Mouse (Mus musculus) cerebellum, postnatal 10 days (tissue): ENCODE measurements around the gene Capn8.
"Not testable (repeated sequence)": the region's sequence is repeated elsewhere in the genome, so short reads cannot be mapped to it uniquely, and the experiment has no call there.

ENCODE experiments used
- DNase-seq, 2 experiments: peaks; one replicate each; pipeline ENCODE4 v3.0.0; 2021; ENCODE audit warnings: mixed read lengths in 2 of 2

The Capn8 gene

DNA sequence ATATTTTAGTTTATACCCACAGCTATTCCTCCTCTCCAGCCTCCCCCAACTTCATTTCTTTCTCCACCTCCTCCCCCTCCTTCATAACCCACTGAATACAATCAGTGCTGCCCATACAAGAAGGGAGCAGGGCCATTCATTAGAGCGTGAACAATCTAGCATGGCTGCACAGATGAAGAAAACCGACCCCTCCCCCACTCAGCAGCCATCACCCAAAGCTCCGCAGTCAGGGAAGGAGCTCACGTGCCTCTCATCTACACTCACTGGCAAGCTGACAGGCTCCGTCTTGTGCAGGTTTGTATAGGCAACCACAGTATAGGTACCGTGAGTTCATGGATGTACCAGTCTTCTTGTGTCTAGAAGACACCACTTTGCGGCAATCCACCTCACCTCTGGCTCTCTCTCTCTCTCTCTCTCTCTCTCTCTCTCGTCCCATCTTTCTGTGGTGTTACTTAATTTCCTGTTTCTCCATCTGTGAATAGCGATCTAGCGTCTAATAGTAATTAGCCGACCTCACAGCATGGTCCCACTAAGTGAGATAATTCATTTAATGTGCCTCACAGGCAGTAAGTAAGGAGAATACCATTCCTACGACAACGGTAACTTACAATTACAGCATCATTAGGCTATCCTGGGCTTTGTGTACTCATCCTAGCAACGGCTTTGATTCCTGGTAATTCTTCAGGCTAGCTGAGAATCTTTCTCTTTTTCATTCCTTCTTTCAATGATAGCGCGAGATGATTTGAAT is 53.6 kb downstream of the Capn8 start:
- DNase-seq = peak; percentile 65 to 66

DNA sequence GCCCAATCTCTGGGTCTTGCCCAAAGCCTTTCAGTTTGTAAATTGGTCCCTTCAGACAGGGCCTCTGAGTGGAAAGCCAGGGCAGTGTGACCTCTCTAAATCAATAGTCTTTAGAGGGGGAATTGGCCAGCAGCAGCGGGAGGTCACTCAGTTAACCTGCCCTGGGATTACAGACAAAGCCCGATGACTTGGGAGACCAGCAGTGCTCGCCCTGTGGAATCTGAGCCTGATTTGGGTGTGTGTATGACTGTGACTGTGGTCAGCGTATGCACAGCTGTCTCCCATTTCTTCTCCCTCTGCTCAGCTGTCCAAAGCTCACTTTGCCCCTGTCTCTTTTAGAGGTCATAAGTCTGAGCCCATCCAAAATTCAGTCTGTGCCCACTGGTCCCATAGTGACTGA is 55.7 kb downstream of the Capn8 start:
- DNase-seq = no peak

DNA sequence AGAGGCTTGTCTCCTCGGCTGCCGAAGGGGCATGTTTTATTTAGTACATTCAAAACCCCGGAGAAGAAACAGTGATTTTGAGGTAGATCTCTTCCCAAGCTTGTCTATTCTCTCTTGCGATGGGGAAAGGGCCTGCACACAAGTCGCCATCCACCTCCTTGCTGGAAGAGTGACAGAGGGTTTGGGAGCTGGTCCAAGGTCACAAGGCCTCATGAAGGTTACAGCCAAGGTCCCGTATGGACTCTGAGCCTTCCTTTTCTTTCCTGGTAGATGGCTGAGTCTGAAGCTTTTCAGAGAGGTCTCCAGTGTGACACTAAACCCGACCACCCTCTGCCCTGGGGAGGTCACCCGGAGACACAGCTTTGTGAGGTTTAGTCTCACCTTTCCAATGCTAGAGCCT is 56.4 kb downstream of the Capn8 start:
- no peak for DNase-seq

DNA sequence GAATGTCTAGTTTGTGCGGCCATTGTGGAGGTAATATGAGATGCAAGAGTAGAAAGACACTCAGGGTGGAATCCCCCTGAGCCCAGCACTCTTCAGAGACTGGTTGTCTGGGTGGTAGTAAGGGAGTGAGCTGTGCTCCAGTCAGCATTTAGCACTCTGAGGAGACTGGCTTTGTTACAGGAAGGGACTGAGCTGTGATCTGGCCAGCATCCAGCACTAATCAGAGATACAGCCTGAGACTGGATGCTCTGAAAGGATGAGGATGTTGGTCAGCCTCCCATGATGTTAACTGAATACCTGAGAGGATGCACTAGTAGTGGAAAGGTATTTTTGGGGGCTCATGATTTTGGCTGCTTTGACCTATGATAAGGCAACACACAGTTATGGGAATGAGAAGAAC is 61.4 kb downstream of the Capn8 start:
- peak; percentile 45 to 50 for DNase-seq

DNA sequence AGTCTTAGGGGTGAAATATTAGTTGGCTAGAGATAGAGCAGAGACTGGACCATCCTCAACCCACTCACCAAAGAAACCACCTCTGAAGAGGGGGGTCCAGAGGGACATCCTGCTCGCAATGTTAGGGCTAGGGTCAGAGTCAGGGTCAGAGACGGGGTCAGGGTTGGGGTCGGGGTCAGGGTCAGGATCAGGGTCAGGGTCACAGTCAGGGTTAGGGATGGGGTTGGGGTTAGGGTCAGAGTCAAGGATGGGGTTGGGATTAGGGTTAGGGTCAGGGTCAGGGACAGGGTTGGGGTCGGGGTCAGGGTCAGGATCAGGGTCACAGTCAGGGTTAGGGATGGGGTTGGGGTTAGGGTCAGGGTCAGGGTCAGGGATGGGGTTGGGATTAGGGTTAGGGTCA is 64.4 kb downstream of the Capn8 start:
- no peak for DNase-seq

DNA sequence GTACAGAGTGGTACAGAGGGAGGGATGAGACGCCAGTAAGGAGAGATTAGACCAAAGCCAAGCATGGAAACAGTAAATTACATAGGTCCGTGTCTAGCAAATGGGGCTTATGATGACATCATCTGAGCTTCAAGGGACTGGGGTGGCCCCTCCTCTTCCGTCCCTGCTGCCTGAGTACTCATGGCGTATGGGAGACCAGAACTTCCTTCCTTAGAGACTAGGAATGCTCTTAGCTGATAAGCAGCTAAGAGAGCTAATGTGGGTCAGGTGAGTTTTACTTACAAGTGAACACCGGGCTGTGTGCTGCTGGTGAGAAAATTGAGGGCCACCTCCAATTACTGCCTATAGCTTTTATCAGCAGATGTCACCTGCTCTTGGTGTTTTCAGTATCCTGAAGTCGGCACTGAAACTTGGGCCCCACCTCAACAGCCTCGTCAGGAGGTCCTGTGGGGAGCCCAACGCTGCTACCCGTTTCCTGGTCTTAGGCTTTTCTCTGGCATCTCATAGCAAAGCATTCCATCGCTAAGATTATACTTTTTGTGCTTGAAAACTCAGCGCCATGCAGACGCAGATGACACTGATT is 69.0 kb downstream of the Capn8 start:
- DNase-seq = no peak

DNA sequence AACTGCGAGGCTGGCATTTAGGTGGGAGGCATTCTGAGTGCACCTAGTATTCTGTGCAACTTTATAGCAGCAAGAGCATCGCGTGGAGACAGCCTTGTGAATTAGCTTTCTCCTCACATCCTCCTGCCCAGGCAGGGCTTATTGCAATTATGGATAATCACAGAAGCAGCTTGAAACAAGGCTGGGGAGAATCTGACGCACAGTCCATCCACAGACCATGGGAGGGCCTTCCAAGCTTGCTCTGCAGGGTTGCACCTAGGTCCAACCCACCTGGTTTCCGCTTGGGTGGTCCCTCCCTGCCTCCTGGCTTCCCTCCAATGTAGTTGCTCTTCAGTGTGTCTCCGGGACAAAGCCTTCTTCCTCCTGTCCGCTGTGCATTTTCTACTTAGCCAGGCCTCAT is 74.2 kb downstream of the Capn8 start:
- no peak for DNase-seq

DNA sequence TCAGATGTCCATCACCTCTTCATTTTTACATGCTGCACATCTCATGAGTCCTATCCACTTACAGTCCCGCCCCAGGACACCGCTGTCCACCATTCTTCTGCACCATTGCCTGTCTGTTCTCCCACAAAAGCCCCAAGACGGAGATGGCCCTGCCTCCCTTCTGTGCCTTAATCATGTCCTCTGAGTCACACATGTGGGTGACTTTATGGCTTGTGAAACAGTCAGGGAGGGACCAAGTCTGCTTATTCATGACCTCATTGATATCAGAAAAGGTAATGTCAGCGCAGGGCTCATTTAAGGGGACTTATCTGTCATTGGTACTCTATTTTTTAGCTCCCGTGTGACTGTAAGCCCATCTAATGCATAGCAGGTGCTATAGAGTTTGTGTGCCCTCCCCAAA is 74.6 kb downstream of the Capn8 start:
- DNase-seq = no peak

DNA sequence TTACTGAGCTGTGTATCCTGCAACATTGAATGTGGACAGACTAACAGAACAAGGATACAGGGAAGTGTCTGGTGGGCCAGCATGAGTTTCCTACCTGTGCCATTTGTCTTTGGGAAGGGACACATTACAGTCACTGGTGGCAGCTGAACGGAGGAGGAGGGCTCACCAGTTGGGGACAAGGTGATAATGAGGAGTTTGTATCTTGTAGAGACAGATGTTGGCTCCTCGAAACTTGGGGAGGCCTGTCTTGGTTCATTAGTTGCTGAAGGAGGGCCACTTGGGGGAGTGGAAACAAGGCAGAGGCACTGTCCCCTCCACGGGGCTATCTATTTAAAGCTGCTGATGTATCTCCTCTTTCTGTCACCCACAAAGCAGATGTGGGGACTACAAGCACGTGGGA is 75.3 kb downstream of the Capn8 start:
- DNase-seq = no peak

DNA sequence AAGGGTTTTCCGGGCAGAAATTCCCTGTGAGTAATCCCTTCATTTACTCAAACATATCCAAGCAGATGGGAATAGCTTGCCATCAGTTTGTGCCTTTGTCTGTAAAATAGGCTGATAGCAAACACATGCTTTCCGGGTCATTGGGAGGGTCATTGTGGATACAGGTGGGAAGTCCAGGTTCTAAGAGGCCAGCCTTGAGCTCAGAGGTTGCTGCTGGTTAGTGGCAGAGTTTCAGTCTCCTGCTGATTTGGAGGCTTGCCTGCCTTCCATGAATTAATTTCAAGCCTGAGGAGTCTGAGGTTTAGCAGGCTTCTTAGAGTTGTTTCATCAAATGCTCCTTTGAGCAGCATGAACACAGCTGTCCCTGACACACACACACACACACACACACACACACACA is 78.0 kb downstream of the Capn8 start:
- DNase-seq = peak; percentile 60 to 65

DNA sequence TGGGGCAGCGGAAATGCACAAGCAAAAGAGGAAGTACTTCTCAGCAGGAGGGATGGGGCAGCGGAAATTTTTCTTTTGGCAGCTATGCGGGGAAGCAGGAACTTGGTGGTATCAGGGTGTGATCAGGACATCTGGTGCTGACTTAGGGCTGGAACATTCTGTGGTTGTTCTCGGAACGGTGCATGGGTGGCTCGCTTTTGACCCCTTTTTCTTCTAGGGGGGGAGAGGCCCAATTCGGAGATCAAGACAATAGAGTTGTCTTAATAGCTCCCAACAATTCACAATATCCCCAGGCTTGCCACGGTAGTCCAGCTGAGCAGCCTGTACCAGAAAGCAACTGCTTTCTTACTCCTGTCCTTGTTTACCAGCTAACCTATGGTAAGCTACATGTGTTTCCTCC is 79.6 kb downstream of the Capn8 start:
- DNase-seq = not testable (repeated sequence)

DNA sequence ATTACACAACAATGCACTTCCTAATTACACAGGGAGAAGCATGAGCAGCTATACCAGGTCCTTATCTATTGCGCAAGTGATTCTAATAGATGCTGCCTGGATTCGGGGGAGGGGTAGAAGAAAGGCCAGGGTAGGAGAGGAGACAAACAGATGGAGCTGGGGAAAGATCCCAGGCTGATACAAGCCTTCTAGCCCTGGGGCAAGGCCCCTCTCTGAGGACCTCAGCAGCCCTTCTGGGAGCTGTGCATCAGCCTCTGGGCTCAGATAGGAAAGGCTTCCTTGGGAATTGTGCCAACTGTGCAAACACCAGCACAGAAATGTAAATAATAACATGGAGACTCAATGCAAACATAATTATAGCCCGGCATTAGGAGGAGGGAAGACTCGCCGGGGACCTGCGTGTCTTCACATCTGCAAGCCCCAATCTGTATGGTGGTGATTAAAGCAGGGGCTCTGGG is 80.4 kb downstream of the Capn8 start:
- no peak for DNase-seq

DNA sequence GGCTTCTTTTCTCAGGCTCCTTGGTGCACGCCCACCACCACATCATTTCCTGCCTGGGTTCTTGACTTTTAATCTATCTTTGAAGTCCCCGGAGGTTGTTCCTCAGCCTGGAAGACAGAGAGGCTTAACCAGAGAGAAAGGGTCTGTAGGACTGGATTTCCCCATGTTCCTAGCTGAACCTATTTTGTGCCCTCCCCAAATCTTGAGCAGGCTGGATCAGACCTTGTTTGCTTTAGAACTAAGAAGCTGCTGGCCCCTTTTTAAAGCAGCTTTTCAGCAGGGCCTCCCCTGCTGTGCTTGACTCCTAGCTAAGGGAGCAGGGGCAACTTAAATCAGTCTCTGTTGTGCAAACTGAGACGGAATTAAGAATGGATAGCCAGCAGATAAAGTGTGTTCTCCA is 82.0 kb downstream of the Capn8 start:
- DNase-seq = no peak

DNA sequence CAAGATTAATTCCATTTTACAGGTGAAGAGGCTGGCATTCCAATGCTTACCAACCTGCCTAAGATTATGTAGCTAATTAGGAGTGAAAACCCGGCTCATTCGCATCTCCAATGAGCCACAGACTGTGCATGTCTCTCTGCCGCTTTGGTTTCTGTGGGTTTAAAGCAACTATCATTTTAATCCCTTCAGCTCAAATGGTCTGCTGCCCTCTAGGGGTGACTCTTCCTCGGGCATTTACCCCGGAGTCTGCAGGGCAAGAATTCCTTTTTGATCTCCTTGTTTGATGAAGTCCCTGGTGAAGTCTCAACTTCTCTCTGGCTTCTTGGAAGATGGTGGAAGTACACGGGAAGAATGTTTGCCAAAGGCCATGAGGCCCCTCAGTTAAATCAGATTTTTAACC is 93.0 kb downstream of the Capn8 start:
- peak; percentile 87 to 88 for DNase-seq

DNA sequence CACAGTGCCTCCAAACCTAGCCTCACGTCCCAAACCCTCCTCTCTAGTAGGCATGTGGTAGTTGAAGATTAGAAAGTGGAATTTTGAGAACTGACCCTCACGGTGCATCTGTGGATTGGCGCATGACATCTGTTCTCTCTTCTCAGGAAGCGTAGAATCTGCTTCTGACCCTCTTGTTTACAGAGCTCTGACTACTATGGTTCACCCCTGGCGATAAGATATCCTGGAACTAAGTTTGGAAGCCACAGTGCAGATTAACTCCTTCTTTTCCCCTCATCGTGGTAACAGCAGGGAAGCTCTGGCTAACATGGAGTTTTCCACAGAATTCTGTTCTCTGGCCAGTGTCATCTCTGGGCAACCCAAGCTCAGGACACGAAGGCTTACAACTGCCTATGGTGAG is 95.6 kb downstream of the Capn8 start:
- DNase-seq = no peak

DNA sequence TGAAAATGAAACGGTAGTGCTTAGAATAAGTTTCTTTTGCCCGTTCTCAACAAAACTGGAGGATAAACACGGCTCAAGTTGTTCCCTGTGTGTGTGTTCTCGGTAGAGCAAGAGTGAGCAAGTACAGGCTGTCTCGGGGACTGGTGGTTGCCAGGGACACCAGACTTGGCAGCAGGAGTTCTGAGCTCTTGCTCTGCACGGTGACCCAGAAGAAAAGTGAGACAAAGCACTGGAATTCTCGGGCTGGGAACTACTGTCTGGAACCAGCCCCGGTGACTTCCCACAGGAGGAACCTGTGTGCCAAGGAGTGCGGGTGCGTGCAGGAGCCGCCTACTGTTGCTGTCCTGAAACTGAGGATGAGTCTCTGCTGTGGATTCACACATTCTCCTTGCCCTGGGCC is 98.9 kb downstream of the Capn8 start:
- DNase-seq = peak; percentile 27 to 54

DNA sequence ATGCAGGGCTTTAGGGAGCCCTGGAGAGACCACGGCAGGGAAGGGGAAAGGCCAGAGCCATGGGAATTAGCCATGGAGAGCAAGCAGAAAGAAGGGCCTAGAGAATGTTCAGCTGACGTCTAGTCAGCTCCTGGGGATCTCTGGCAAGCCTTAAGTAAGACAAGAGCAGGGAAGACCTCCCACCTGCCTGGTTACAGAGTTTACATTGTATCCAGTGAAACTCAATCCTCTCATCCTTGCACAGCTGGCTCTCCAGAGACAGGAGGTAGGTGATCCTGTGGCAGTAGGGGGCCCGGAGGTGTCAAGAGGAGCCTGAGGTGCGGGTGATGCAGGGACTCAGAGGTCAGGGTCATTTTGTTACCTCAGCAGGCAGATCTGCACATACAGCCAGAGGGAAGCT is 100.0 kb downstream of the Capn8 start:
- no peak for DNase-seq

DNA sequence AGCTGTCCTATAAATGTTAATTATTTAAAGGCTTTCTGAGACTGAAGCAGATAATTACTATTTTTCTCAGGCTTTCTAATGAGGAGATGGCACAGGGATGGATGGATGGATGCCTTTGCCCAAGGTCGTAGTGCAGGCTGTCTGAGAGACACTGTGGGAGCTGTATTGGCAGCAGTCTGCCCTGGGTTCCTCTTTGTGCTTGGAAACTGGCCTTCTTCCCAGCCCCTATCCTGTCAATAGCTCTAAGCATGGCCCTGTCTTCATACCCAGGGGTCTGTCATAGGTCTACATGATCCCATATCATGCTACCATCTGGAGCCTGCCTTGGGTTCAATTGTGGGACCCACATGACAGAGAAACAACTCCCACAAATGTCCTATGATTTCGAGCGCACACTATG is 102.5 kb downstream of the Capn8 start:
- DNase-seq = peak in 1 of 2 experiments; percentile 34

DNA sequence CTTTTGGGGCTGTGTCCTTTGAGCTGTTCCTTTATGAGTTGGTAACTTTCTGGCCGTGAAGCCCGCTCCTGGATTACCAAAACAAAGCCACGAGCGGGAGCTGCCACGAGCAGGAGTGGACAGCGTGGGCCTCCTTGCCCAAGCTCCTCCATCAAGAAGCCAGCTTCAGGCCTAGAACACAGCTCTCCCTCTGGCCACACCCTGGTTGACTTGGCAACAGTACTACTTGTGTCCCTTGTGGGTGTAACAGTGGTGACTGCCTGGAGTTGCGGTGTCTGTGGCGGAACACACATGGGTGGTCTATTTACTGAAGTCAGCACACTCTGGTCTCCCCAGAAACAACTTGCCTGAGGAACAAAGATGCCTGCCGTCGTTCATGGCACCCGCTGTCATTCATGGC is 104.9 kb downstream of the Capn8 start:
- DNase-seq = no peak

DNA sequence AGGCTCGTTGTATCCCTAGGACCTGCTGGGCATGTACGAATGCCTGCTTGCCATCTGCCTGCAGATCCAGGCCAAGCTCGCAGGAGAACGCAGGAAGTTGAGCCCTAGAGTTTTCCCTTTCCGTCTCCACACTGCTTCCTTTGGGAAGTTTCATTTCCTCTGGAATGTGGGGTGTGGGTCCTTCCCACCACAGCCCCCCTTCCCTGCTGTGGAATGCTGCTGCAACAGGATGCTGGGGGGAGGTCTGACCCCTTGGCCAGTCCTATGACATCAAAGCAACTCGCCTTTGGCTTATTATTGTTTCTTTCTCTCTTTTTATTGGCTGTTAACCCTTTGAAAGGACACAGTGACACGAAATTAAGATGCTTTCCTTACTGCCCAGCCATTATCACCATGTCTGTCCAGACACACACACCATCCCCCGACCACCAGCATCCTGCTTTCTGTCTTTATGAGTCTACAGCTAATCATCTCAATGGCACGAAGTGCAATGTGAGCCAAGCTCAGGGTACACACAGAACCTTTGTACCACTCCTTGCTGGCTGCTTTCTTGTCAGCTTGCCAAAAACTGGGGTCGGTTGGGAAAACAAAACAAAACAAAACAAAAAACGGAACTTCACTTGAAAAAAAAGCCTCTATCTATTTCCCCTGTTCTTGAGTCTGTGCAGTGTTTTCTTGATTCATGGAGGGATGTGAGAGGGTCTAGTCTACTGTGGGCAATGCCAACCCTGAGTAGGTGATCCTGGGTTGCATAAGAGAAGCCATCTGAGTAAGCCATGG is 105.9 kb downstream of the Capn8 start:
- peak; percentile 21 to 50 for DNase-seq

DNA sequence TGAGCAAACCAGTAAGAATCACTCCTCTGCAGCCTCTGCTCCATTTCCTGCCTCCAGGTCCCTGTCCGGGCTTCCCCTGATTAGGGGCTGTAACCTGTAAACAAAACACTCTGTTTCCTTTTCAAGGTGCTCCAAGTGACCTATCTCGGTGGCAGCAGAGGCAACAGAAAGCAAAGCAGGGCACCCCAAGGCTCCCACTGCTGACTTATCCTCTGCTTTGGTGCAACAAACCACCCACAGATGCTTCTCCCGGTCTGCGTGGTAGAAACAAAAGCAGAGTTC is 106.5 kb downstream of the Capn8 start:
- no peak for DNase-seq

DNA sequence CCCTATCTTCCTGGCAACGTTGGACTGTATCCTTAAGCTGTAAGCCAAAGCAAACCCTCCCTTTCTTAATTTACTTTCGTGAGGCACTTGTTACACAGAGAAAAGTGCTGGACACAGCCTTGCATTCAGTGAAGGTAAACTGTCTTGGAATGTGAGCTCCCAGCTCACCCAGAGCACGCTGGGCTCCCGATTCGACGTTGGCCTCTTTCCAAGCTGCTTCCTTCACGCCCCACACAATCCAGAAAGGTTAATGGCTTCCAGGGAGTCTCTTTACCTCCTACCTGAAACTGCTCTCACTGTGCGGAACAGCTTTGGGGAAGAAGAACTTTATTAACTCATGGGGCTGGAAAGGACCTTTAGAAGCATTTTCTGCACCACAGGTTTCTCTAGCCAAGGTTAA is 110.5 kb downstream of the Capn8 start:
- DNase-seq = peak; percentile 47 to 55

DNA sequence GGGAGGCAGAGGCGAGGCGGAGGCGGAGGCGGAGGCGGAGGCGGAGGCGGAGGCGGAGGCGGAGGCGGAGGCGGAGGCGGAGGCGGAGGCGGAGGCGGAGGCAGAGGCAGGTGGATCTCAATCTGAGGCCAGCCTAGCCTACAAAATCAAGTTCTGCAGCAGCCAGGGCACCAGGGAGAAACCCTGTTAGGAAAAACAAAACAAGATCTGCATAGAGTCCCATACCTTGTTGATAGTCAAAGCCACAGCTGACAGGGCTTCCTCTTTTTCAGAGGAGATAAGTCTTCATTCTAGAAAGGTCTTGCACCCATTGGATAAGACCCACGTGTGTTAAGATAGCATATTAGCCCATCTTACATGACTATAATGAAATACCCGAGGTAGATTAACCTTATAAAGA is 113.3 kb downstream of the Capn8 start:
- no peak for DNase-seq

DNA sequence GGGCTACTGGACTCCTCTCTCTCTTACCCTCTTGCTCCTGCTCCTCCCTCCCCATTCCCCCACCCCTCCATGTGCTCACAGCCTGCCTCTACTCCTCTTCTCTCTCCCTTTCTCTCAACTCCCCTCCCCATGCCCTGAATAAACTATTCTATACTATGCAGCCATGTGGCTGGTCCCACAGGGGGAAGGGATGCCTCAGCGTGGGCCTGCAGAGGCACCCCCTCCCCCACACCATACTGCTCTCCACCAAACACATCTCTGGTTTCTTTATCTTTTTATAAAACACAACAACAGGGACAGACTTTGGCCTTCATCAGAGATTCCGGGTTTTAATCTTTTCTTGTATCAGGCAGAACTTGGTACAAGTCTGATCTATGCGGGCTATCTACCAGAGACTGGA is 114.4 kb downstream of the Capn8 start:
- no peak for DNase-seq
